Mouse (Mus musculus) heart, postnatal 36 days (tissue): ENCODE measurements around the gene Hsh2d. TPM values are rescaled to one million over a fixed set of nuclear protein-coding genes. Genes with fewer than 3 reads are reported as not detected.

Experiments
- DNase-seq, 2 experiments: peaks; one replicate each; pipeline ENCODE4 v3.0.0; 2021 to 2022
- intact Hi-C: fragments of 180-260 bp; cut with DNase I; formaldehyde crosslinking; loops from one replicate; pipeline ENCODE4 v1.15.1; 2025
- total RNA-seq, 2 experiments: library from RNA; stranded (reverse); gene quantifications; 2 replicates each; pipeline ENCODE4 v1.2.3; 2021

Hsh2d gene
- total RNA-seq, 2 experiments from 2014 or later = not detected

DNA sequence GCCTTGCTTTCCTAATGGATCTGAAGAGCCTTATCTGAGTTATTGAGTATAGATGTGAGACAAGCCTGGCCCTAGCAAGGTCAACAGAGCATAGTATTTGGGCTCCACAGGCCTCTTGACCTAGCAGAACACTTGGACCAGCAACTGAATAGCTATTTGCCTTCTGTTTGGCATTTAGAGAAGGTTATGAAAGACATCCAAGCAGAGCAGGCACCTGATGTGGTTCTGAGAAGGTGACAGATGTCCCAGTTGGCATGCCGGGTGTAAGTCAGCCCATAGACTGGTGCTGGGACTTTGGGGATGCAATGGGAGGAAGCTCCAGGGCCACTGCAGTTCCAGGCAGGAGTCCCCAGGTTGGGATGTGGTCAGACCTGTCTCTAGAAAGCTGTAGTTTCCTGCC is 52.8 kb downstream of the Hsh2d start:
- intact Hi-C loops = loop anchor here (5.0 to 10.0 kb wide), 3 partner anchors 65 to 483 kb away; partner anchors contain the start of gene Sin3b
- DNase-seq = no peak

DNA sequence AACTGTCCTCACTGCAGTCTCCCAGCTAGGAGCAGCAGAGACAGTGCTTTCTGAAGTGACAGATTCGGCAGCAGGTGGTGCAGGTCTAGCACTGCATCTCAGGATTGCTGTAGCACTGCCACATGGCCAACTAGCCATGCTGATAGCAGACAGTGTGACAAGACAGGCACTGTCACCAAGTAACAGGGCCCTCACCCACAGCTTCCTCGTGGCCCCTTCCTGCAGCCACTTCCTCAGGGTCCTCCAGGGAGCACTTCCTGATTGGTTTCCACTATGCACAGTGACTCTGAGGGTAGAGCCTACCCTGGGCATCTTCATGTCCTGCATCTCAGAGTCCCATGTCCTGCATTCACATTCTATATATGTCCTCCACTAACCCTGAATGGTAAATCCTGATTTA is 55.2 kb downstream of the Hsh2d start:
- no peak for DNase-seq
- intact Hi-C loops = loop anchor here (5.0 to 10.0 kb wide), 3 partner anchors 67 to 480 kb away; partner anchors contain the start of gene Sin3b

Other genes starting within 250 kb of the Hsh2d start
- gene Zfp961, start 238.6 kb upstream of the Hsh2d start, total RNA-seq = 1 to 10 TPM; 7.0 TPM
- gene Cyp4f18, start 180.0 kb upstream of the Hsh2d start, total RNA-seq = 1 to 10 TPM in 1 of 2 experiments, under 1 TPM in 1; 0.67 to 1.6 TPM
- gene Olfr372, start 148.4 kb upstream of the Hsh2d start, total RNA-seq = not detected
- not detected for gene Olfr373, start 106.5 kb upstream of the Hsh2d start, total RNA-seq
- not detected for gene Olfr374, start 82.6 kb upstream of the Hsh2d start, total RNA-seq
- 10 to 100 TPM; 86.3 to 97.2 TPM for gene Tpm4, start 54.7 kb upstream of the Hsh2d start, total RNA-seq
- 10 to 100 TPM; 18.6 to 26.0 TPM for gene Rab8a, start 28.4 kb upstream of the Hsh2d start, total RNA-seq
- under 1 TPM in 1 of 2 experiments, not detected in 1; 0.57 TPM for gene Cib3, start 23.2 kb downstream of the Hsh2d start, total RNA-seq
- gene Gm11034, start 24.0 kb downstream of the Hsh2d start, total RNA-seq = not detected
- 10 to 100 TPM; 21.2 to 25.0 TPM for gene Fam32a, start 30.1 kb downstream of the Hsh2d start, total RNA-seq
- gene Ap1m1, start 50.4 kb downstream of the Hsh2d start, total RNA-seq = 10 to 100 TPM; 49.4 to 49.6 TPM
- gene Gm10282, start 115.6 kb downstream of the Hsh2d start, total RNA-seq = 10 to 100 TPM in 1 of 2 experiments, 1 to 10 TPM in 1; 6.9 to 10.2 TPM
- gene Klf2, start 129.4 kb downstream of the Hsh2d start, total RNA-seq = 10 to 100 TPM; 42.2 to 97.6 TPM
- gene Eps15l1, start 231.8 kb downstream of the Hsh2d start, total RNA-seq = 10 to 100 TPM; 41.5 to 43.0 TPM